Mouse (Mus musculus) MEL (cell line): ENCODE results near the gene Ccdc82. TPM values are rescaled to one million over a fixed set of nuclear protein-coding genes. Genes with fewer than 3 reads are reported as not detected.

Source experiments
- DNase-seq: peaks from one replicate; pipeline ENCODE4 v3.0.0; 2011; ENCODE audit warnings: low read depth, low spot score
- H3K27ac ChIP-seq: 2 replicates; pipeline ENCODE4 v1.5.1; 2012; ENCODE audit warnings: low read depth, mild to moderate bottlenecking, control low read depth, low read length, moderate library complexity; ENCODE audit not compliant: control insufficient read depth
- H3K27me3 ChIP-seq, 2 experiments: fragments of 150-350 bp in 1 of 2; sonication (generic) in 1 of 2; 2 replicates each; pipeline ENCODE4 v1.6.1; 2012; ENCODE audit warnings: low read length in 2 of 2, mild to moderate bottlenecking in 2 of 2, improper control_type of control experiment in 1 of 2, moderate library complexity in 1 of 2; ENCODE audit not compliant: insufficient read depth in 2 of 2, control insufficient read depth in 1 of 2
- H3K36me3 ChIP-seq, 2 experiments: 2 replicates each; pipeline ENCODE4 v1.6.1; 2012 to 2014; ENCODE audit warnings: low read length in 2 of 2, improper control_type of control experiment in 1 of 2, inconsistent platforms in 1 of 2, mild to moderate bottlenecking in 1 of 2; ENCODE audit not compliant: insufficient read depth in 2 of 2, control insufficient read depth in 1 of 2
- H3K4me1 ChIP-seq, 2 experiments: fragments of 150-350 bp in 1 of 2; sonication (generic) in 1 of 2; 2 replicates each; pipeline ENCODE4 v1.6.1; 2012; ENCODE audit warnings: low read length in 2 of 2, improper control_type of control experiment in 1 of 2, mild to moderate bottlenecking in 1 of 2; ENCODE audit not compliant: insufficient read depth in 2 of 2, control insufficient read depth in 1 of 2
- H3K4me3 ChIP-seq, 2 experiments: fragments of 150-350 bp in 1 of 2; sonication (generic) in 1 of 2; 2 replicates each; pipeline ENCODE4 v1.5.1; 2012; ENCODE audit warnings: low read depth in 2 of 2, low read length in 2 of 2, mild to moderate bottlenecking in 2 of 2, moderate library complexity in 2 of 2, control low read depth in 1 of 2, improper control_type of control experiment in 1 of 2; ENCODE audit not compliant: control insufficient read depth in 1 of 2, insufficient read depth in 1 of 2
- H3K79me2 ChIP-seq: 2 replicates; pipeline ENCODE4 v1.6.1; 2012; ENCODE audit warnings: mild to moderate bottlenecking, low read length, moderate library complexity; ENCODE audit not compliant: control insufficient read depth, poor library complexity, insufficient read depth
- H3K9ac ChIP-seq: 2 replicates; pipeline ENCODE4 v1.6.1; 2012; ENCODE audit warnings: low read depth, mild to moderate bottlenecking, control low read depth, low read length, moderate library complexity; ENCODE audit not compliant: control insufficient read depth, poor library complexity, severe bottlenecking
- H3K9me3 ChIP-seq: fragments of 150-350 bp; sonication (generic); replicated peaks from 2 replicates; pipeline ENCODE4 v1.6.1; 2012; ENCODE audit warnings: mild to moderate bottlenecking, low read length, improper control_type of control experiment, moderate library complexity; ENCODE audit not compliant: insufficient read depth
- BHLHE40 ChIP-seq: IDR thresholded peaks from 2 replicates; pipeline ENCODE4 v1.6.1; 2012; ENCODE audit warnings: low read depth, mild to moderate bottlenecking, inconsistent platforms, low read length, improper control_type of control experiment, borderline replicate concordance
- CHD1 ChIP-seq: IDR thresholded peaks from 2 replicates; pipeline ENCODE4 v1.6.1; 2012; ENCODE audit warnings: low read depth, mild to moderate bottlenecking, inconsistent platforms, low read length, improper control_type of control experiment
- CHD2 ChIP-seq: IDR thresholded peaks from 2 replicates; pipeline ENCODE4 v1.6.1; 2011; ENCODE audit warnings: low read length, improper control_type of control experiment
- CTCF ChIP-seq, 3 experiments: IDR thresholded peaks in 2 of 3; conservative IDR thresholded peaks in 1 of 3; 2 replicates each; pipeline ENCODE4 v1.5.1; 2011 to 2012; ENCODE audit warnings: low read length in 3 of 3, low read depth in 2 of 3, mild to moderate bottlenecking in 2 of 3, improper control_type of control experiment in 1 of 3, inconsistent platforms in 1 of 3, mixed read lengths in 1 of 3, moderate library complexity in 1 of 3; ENCODE audit not compliant: control insufficient read depth in 1 of 3, insufficient read depth in 1 of 3, poor library complexity in 1 of 3, severe bottlenecking in 1 of 3
- E2F4 ChIP-seq: IDR thresholded peaks from 2 replicates; pipeline ENCODE4 v1.6.1; 2011; ENCODE audit warnings: low read depth, low read length, improper control_type of control experiment, borderline replicate concordance
- EP300 ChIP-seq, 2 experiments: IDR thresholded peaks; 2 replicates each; pipeline ENCODE4 v1.6.1; 2011; ENCODE audit warnings: improper control_type of control experiment in 2 of 2, low read length in 2 of 2, low read depth in 1 of 2, mild to moderate bottlenecking in 1 of 2
- ETS1 ChIP-seq: IDR thresholded peaks from 2 replicates; pipeline ENCODE4 v1.6.1; 2012; ENCODE audit warnings: low read depth, mild to moderate bottlenecking, inconsistent platforms, low read length, improper control_type of control experiment, moderate library complexity
- GABPA ChIP-seq: IDR thresholded peaks from 2 replicates; pipeline ENCODE4 v1.6.1; 2012; ENCODE audit warnings: low read depth, mild to moderate bottlenecking, inconsistent platforms, low read length, improper control_type of control experiment, moderate library complexity
- GATA1 ChIP-seq: IDR thresholded peaks from 2 replicates; pipeline ENCODE4 v1.6.1; 2011; ENCODE audit warnings: low read depth, low read length, improper control_type of control experiment
- JUND ChIP-seq: IDR thresholded peaks from 2 replicates; pipeline ENCODE4 v1.6.1; 2011; ENCODE audit warnings: low read depth, mild to moderate bottlenecking, improper control_type of control experiment, low read length
- KAT2A ChIP-seq: conservative IDR thresholded peaks from 2 replicates; pipeline ENCODE4 v1.6.1; 2012; ENCODE audit warnings: low read depth, low read length, improper control_type of control experiment, inconsistent platforms
- MAFK ChIP-seq: IDR thresholded peaks from 2 replicates; pipeline ENCODE4 v1.6.1; 2011; ENCODE audit warnings: low read depth, mild to moderate bottlenecking, low read length, improper control_type of control experiment, borderline replicate concordance
- MAX ChIP-seq: IDR thresholded peaks from 2 replicates; pipeline ENCODE4 v1.6.1; 2011; ENCODE audit warnings: low read length, improper control_type of control experiment
- MXI1 ChIP-seq: IDR thresholded peaks from 2 replicates; pipeline ENCODE4 v1.6.1; 2011; ENCODE audit warnings: mild to moderate bottlenecking, low read depth, low read length, improper control_type of control experiment
- MYB ChIP-seq: IDR thresholded peaks from 2 replicates; pipeline ENCODE4 v1.6.1; 2011; ENCODE audit warnings: mild to moderate bottlenecking, low read depth, low read length, improper control_type of control experiment
- MYC ChIP-seq: IDR thresholded peaks from 2 replicates; pipeline ENCODE4 v1.6.1; 2011; ENCODE audit warnings: low read depth, mild to moderate bottlenecking, low read length, improper control_type of control experiment, moderate library complexity
- POLR2A ChIP-seq, 2 experiments: IDR thresholded peaks; 2 replicates each; pipeline ENCODE4 v1.6.1; 2011 to 2012; ENCODE audit warnings: low read length in 2 of 2, mild to moderate bottlenecking in 2 of 2, control low read depth in 1 of 2, improper control_type of control experiment in 1 of 2, low read depth in 1 of 2, moderate library complexity in 1 of 2; ENCODE audit not compliant: control insufficient read depth in 1 of 2, insufficient read depth in 1 of 2, poor library complexity in 1 of 2
- POLR2AphosphoS2 ChIP-seq: IDR thresholded peaks from 2 replicates; pipeline ENCODE4 v1.6.1; 2011; ENCODE audit warnings: low read length, improper control_type of control experiment
- POLR2AphosphoS5 ChIP-seq: IDR thresholded peaks from 2 replicates; pipeline ENCODE4 v1.6.1; 2012; ENCODE audit warnings: low read depth, borderline replicate concordance, mild to moderate bottlenecking, inconsistent platforms, low read length, moderate library complexity, mixed read lengths
- RAD21 ChIP-seq: IDR thresholded peaks from 2 replicates; pipeline ENCODE4 v1.6.1; 2011; ENCODE audit warnings: mild to moderate bottlenecking, low read depth, low read length, improper control_type of control experiment
- RCOR1 ChIP-seq: IDR thresholded peaks from 2 replicates; pipeline ENCODE4 v1.6.1; 2012; ENCODE audit warnings: low read depth, mild to moderate bottlenecking, inconsistent platforms, low read length, improper control_type of control experiment
- SIN3A ChIP-seq: IDR thresholded peaks from 2 replicates; pipeline ENCODE4 v1.6.1; 2012; ENCODE audit warnings: low read length, improper control_type of control experiment, inconsistent platforms
- SMC3 ChIP-seq: IDR thresholded peaks from 2 replicates; pipeline ENCODE4 v1.6.1; 2011; ENCODE audit warnings: low read depth, low read length, improper control_type of control experiment
- TAL1 ChIP-seq: IDR thresholded peaks from 2 replicates; pipeline ENCODE4 v1.6.1; 2012; ENCODE audit warnings: mild to moderate bottlenecking, inconsistent platforms, low read length, moderate library complexity, mixed read lengths
- TBP ChIP-seq: IDR thresholded peaks from 2 replicates; pipeline ENCODE4 v1.8.0; 2011; ENCODE audit warnings: low read depth, low read length, improper control_type of control experiment
- UBTF ChIP-seq: IDR thresholded peaks from 2 replicates; pipeline ENCODE4 v1.6.1; 2012; ENCODE audit warnings: low read depth, mild to moderate bottlenecking, inconsistent platforms, low read length, improper control_type of control experiment, moderate library complexity, borderline replicate concordance; ENCODE audit not compliant: insufficient read depth
- USF1 ChIP-seq: IDR thresholded peaks from 2 replicates; pipeline ENCODE4 v1.6.1; 2014; ENCODE audit warnings: low read depth, mild to moderate bottlenecking, inconsistent platforms, low read length, improper control_type of control experiment, moderate library complexity
- USF2 ChIP-seq, 2 experiments: IDR thresholded peaks; 2 replicates each; pipeline ENCODE4 v1.6.1; 2011 to 2012; ENCODE audit warnings: improper control_type of control experiment in 2 of 2, low read length in 2 of 2, borderline replicate concordance in 1 of 2, inconsistent platforms in 1 of 2, low read depth in 1 of 2, mild to moderate bottlenecking in 1 of 2; ENCODE audit not compliant: insufficient read depth in 1 of 2
- ZC3H11A ChIP-seq: IDR thresholded peaks from 2 replicates; pipeline ENCODE4 v1.6.1; 2012; ENCODE audit warnings: low read depth, mild to moderate bottlenecking, inconsistent platforms, low read length, improper control_type of control experiment
- ZKSCAN1 ChIP-seq: IDR thresholded peaks from 2 replicates; pipeline ENCODE4 v1.6.1; 2012; ENCODE audit warnings: low read depth, mild to moderate bottlenecking, inconsistent platforms, low read length, improper control_type of control experiment, moderate library complexity
- ZMIZ1 ChIP-seq: IDR thresholded peaks from 2 replicates; pipeline ENCODE4 v1.6.1; 2012; ENCODE audit warnings: low read depth, mild to moderate bottlenecking, inconsistent platforms, low read length, improper control_type of control experiment, moderate library complexity
- polyA plus RNA-seq, 2 experiments: library from polyadenylated mRNA; stranded (reverse) in 1 of 2; unstranded in 1 of 2; fragments of >175 nt in 1 of 2; fragments of >200 nt in 1 of 2; gene quantifications; 2 replicates each; pipeline versions ENCODE4 v1.2.1 to v1.2.4; 2012; ENCODE audit warnings: low replicate concordance in 2 of 2, low read depth in 1 of 2; ENCODE audit not compliant: insufficient read length in 2 of 2, insufficient read depth in 1 of 2, missing spikeins in 1 of 2
- total RNA-seq: library from RNA; depleted of rRNA; stranded (reverse); fragments of 300-350 nt; gene quantifications from 2 replicates; pipeline ENCODE4 v1.2.3, GENCODE M21; 2012

Ccdc82 gene
- total and polyA plus RNA-seq, 3 experiments, result 8.4 to 79.8 (median 15.0) TPM

DNA sequence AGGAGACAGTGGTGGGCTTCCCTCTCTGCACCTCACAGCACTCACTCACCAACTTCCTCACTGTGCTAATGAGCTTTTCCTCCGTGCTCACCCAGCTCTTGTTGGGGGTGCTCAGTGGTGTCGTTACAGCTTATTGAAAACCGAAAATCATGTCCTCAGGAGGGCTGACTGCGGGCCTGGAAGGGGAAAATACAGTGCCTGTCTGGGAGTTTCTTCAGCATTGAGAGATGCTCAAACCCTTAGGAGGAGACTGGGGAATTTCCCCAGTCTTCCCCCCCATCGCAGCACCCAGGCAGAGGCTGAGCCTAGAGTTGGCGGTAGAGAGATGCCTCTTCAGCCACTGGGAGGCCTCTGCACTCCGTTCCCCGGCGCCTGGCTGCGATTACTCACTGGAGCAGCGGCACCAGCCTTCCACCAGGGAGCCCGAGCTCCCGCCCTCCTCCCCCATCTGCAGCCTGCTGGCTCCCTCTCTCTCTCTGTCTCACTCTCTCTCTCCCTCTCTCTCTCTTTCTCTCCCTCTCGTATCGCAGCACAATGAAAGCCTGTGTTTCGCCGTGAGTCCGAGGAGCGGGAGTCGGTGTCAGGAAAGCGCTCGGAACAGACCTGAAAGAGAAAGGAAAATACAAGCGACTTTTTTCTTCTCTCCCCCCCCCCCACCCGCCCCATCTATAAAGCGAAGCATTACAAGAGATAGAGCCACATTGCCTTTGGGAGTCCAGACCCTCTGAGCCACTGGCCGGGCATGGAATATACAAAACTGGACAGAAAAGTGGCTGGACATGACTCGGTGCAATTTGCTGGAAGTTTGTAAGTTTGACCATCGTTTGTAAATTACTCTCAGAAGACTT, 49.7 kb downstream of the Ccdc82 start (continued):
- peak; percentile 55 for TF ChIP-seq RAD21
- TF ChIP-seq TBP, result peak; percentile 66; the same call in 1 of the 2 replicates
- TF ChIP-seq ZKSCAN1, result no peak
- TF ChIP-seq BHLHE40, result no peak
- TF ChIP-seq EP300 (IDR thresholded peaks at IDR 0.05; ENCODE audit: low read depth in 1 of 2, low read length in 2 of 2), result peak in 1 of 2 experiments; percentile 28; a peak in 2 of 4 replicates
- peak; percentile 38 for TF ChIP-seq MAX
- no peak; a peak in 1 of 4 replicates for TF ChIP-seq POLR2A (IDR thresholded peaks at IDR 0.05; ENCODE audit: control insufficient read depth in 1 of 2, insufficient read depth in 1 of 2, low read depth in 1 of 2, low read length in 2 of 2, poor library complexity in 1 of 2)
- no peak for TF ChIP-seq E2F4
- TF ChIP-seq MYC, result no peak
- no peak for TF ChIP-seq KAT2A
- TF ChIP-seq MAFK, result no peak
- no peak for TF ChIP-seq USF1
- TF ChIP-seq, all 39 proteins: peak for 18

DNA sequence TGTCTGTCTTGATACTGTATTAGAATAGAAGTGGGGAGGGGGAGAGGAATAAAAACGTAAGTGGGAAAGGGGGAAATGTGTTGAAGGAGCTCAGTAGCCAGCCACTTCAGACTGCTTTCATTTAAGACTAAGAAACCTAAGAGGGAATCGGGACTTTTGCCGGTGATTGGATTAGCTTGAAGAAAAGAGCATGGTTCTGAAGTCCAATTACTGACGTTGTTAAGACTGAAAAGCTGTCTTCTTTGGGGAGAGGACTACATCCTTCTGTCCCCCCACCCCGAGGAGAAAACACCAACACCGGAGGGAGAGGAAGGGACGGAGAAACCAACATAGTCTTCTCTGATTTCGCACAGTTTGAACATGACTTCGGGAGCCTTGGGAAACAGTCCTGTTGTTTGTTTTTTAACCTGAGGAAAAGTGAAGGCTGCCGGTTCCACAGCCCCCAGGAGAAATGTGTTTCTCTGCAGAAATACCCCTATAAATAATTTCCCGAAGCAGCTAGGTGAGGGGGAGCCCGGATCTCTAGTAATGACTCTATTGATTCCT, 50.4 kb downstream of the Ccdc82 start:
- H3K4me3 ChIP-seq, result peak overlapping the region; percentile 67 to 92
- H3K9ac ChIP-seq, result peak overlapping the region; percentile 75
- H3K4me1 ChIP-seq, result peaks cover 8 to 11% of the 10 kb centered on the region in 2 experiments
- DNase-seq, result peak; percentile 79
- peaks cover 0 to 4% of the 10 kb centered on the region in 2 experiments; a peak in 1 of 4 replicates for H3K36me3 ChIP-seq
- no peaks in the 10 kb centered on the region; the same call in 1 of the 2 replicates for H3K79me2 ChIP-seq
- H3K9me3 ChIP-seq, result no peaks in the 10 kb centered on the region
- H3K27ac ChIP-seq, result no peak overlapping the region
- H3K27me3 ChIP-seq, result no peaks in the 10 kb centered on the region; a peak in 1 of 4 replicates
- no peak for TF ChIP-seq ZMIZ1
- TF ChIP-seq USF2 (IDR thresholded peaks at IDR 0.05; ENCODE audit: borderline replicate concordance in 1 of 2, insufficient read depth in 1 of 2, low read depth in 1 of 2, low read length in 2 of 2), result no peak
- no peak for TF ChIP-seq E2F4
- 0 out of 2 replicates have a peak, but pooled peaks have one; percentile 28 for TF ChIP-seq CHD1
- TF ChIP-seq GABPA, result no peak
- TF ChIP-seq RCOR1, result no peak
- TF ChIP-seq GATA1, result no peak
- TF ChIP-seq TAL1, result no peak
- TF ChIP-seq CTCF (IDR thresholded peaks at IDR 0.05 in 2 of 3, conservative IDR thresholded peaks at IDR 0.05 in 1 of 3; ENCODE audit: control insufficient read depth in 1 of 3, insufficient read depth in 1 of 3, low read depth in 2 of 3, low read length in 3 of 3, poor library complexity in 1 of 3, severe bottlenecking in 1 of 3), result no peak
- no peak for TF ChIP-seq MAX
- no peak for TF ChIP-seq UBTF
- no peak for TF ChIP-seq RAD21
- TF ChIP-seq MXI1, result peak; percentile 8; the same call in 1 of the 2 replicates
- no peak for TF ChIP-seq SMC3
- 0 out of 2 replicates have a peak, but pooled peaks have one; percentile 16 for TF ChIP-seq JUND
- no peak for TF ChIP-seq BHLHE40
- TF ChIP-seq MAFK, result no peak
- TF ChIP-seq POLR2AphosphoS2, result no peak
- no peak for TF ChIP-seq USF1
- no peak for TF ChIP-seq MYB
- no peak for TF ChIP-seq ZC3H11A
- no peak for TF ChIP-seq CHD2
- TF ChIP-seq SIN3A, result no peak
- no peak for TF ChIP-seq ETS1
- TF ChIP-seq TBP, result peak; percentile 41; the same call in 1 of the 2 replicates
- no peak for TF ChIP-seq POLR2AphosphoS5
- no peak for TF ChIP-seq ZKSCAN1
